Mouse (Mus musculus) myocyte (in vitro differentiated cells): ENCODE measurements at regions not wholly inside any gene's neighbourhood (a gene's known extent, or its start where the extent isn't known, plus 50 kb on each side); places are given as distances from the start of the nearest gene placed in this dataset.

Experiments used
- CEBPB ChIP-seq: IDR thresholded peaks from 2 replicates; pipeline ENCODE4 v1.6.1; 2011; ENCODE audit warnings: mild to moderate bottlenecking, moderate library complexity; ENCODE audit not compliant: poor library complexity, insufficient read depth, severe bottlenecking
- E2F4 ChIP-seq: IDR thresholded peaks from one replicate; pipeline ENCODE4 v1.6.1; 2011; ENCODE audit warnings: mild to moderate bottlenecking, control low read depth, moderate library complexity; ENCODE audit not compliant: insufficient read depth
- MAX ChIP-seq: IDR thresholded peaks from one replicate; pipeline ENCODE4 v1.6.1; 2011; ENCODE audit warnings: low read depth, mild to moderate bottlenecking, control low read depth
- MYOD1 ChIP-seq, 3 experiments: IDR thresholded peaks; one replicate each; pipeline ENCODE4 v1.6.1; 2011; ENCODE audit warnings: control low read depth in 2 of 3, low read depth in 2 of 3, mild to moderate bottlenecking in 2 of 3, moderate library complexity in 1 of 3; ENCODE audit not compliant: insufficient read length in 2 of 3, control insufficient read depth in 1 of 3
- MYOG ChIP-seq, 3 experiments: IDR thresholded peaks; one replicate each; pipeline ENCODE4 v1.6.1; 2011; ENCODE audit warnings: control low read depth in 2 of 3, low read depth in 2 of 3, mild to moderate bottlenecking in 2 of 3; ENCODE audit not compliant: insufficient read length in 2 of 3, control insufficient read depth in 1 of 3, insufficient read depth in 1 of 3
- POLR2A ChIP-seq: IDR thresholded peaks from one replicate; pipeline ENCODE4 v1.6.1; 2011; ENCODE audit warnings: low read depth, mild to moderate bottlenecking, control low read depth, moderate library complexity; ENCODE audit not compliant: insufficient read length
- POLR2AphosphoS2 ChIP-seq: IDR thresholded peaks from one replicate; pipeline ENCODE4 v1.6.1; 2011; ENCODE audit warnings: low read depth, control low read depth; ENCODE audit not compliant: insufficient read length
- REST ChIP-seq: IDR thresholded peaks from one replicate; pipeline ENCODE4 v1.6.1; 2011; ENCODE audit warnings: mild to moderate bottlenecking, control low read depth, moderate library complexity; ENCODE audit not compliant: insufficient read depth, insufficient read length
- TCF12 ChIP-seq: IDR thresholded peaks from one replicate; pipeline ENCODE4 v1.6.1; 2011; ENCODE audit warnings: mild to moderate bottlenecking, control low read depth; ENCODE audit not compliant: poor library complexity, insufficient read depth, severe bottlenecking
- TCF3 ChIP-seq: IDR thresholded peaks from one replicate; pipeline ENCODE4 v1.6.1; 2011; ENCODE audit warnings: low read depth, control low read depth; ENCODE audit not compliant: insufficient read length
- USF1 ChIP-seq: IDR thresholded peaks from one replicate; pipeline ENCODE4 v1.6.1; 2011; ENCODE audit warnings: low read depth, mild to moderate bottlenecking, control low read depth, moderate library complexity

- TF ChIP-seq REST: no peak
- TF ChIP-seq E2F4: no peak
- TF ChIP-seq TCF12: no peak
- no peak for TF ChIP-seq POLR2A
- TF ChIP-seq MAX: no peak
- TF ChIP-seq TCF3: no peak
- TF ChIP-seq USF1: no peak
- TF ChIP-seq POLR2AphosphoS2: no peak
- TF ChIP-seq MYOG (IDR thresholded peaks at IDR 0.05; ENCODE audit: control insufficient read depth in 1 of 3, insufficient read depth in 1 of 3, insufficient read length in 2 of 3, low read depth in 2 of 3): no peak
- TF ChIP-seq MYOD1 (IDR thresholded peaks at IDR 0.05; ENCODE audit: control insufficient read depth in 1 of 3, insufficient read length in 2 of 3, low read depth in 2 of 3): no peak
- no peak for TF ChIP-seq CEBPB
Measured at GRCm38 (mm10) chr5:118504170-118504569, 56.3 kb upstream of the Med13l start.
